Mouse (Mus musculus): ENCODE measurements around the gene Ank. TPM values are rescaled to one million over a fixed set of nuclear protein-coding genes. Genes with fewer than 3 reads are reported as not detected.
"Not testable (repeated sequence)": the region's sequence is repeated elsewhere in the genome, so short reads cannot be mapped to it uniquely, and the experiment has no call there.

Gene Ank
- polyA plus RNA-seq, 1 experiment: not detected

GRCm38 (mm10) chr15:27461336-27462245 is 4.9 kb upstream of the Ank start:
- WGBS: 19% methylated on average over 12 of the region's 12 CpGs
- H3K4me3 ChIP-seq (ENCODE audit: insufficient read depth, low read depth, low read length): no peak overlapping the region
- no peak overlapping the region for H3K27ac ChIP-seq (ENCODE audit: insufficient read depth, low read depth, low read length)
- H3K4me1 ChIP-seq (ENCODE audit: control insufficient read depth, insufficient read depth, low read length): peaks cover 6% of the 10 kb centered on the region
- TF ChIP-seq CTCF (IDR thresholded peaks at IDR 0.05; ENCODE audit: insufficient read depth, low read depth, low read length) (no peak), POLR2A (IDR thresholded peaks at IDR 0.05; ENCODE audit: insufficient read depth, low read depth, low read length) (no peak)

- Histone ChIP-seq H3K4me3 (ENCODE audit: insufficient read depth, low read depth, low read length) (no peak overlapping the region), H3K4me1 (ENCODE audit: control insufficient read depth, insufficient read depth, low read length) (peaks cover 8% of the 10 kb centered on the region), H3K27ac (ENCODE audit: insufficient read depth, low read depth, low read length) (no peak overlapping the region)
- 94% methylated on average over 13 of the region's 13 CpGs for WGBS
- TF ChIP-seq CTCF (IDR thresholded peaks at IDR 0.05; ENCODE audit: insufficient read depth, low read depth, low read length): no peak
- TF ChIP-seq POLR2A (IDR thresholded peaks at IDR 0.05; ENCODE audit: insufficient read depth, low read depth, low read length): no peak
These were observed 2.6 kb upstream of the Ank start for GRCm38 (mm10) chr15:27463876-27464275.

- TF ChIP-seq POLR2A (IDR thresholded peaks at IDR 0.05; ENCODE audit: insufficient read depth, low read depth, low read length) (no peak), CTCF (IDR thresholded peaks at IDR 0.05; ENCODE audit: insufficient read depth, low read depth, low read length) (no peak)
- WGBS: 19% methylated on average over 8 of the region's 8 CpGs
- peaks cover 10% of the 10 kb centered on the region for H3K4me1 ChIP-seq (ENCODE audit: control insufficient read depth, insufficient read depth, low read length)
- H3K4me3 ChIP-seq (ENCODE audit: insufficient read depth, low read depth, low read length): peak overlapping the region; percentile 100
- H3K27ac ChIP-seq (ENCODE audit: insufficient read depth, low read depth, low read length): peak overlapping the region; percentile 76
These were observed 979 bp upstream of the Ank start for GRCm38 (mm10) chr15:27465391-27466005.

- Histone ChIP-seq H3K4me3 (ENCODE audit: insufficient read depth, low read depth, low read length) (peak overlapping the region; percentile 100), H3K27ac (ENCODE audit: insufficient read depth, low read depth, low read length) (peak overlapping the region; percentile 99), H3K4me1 (ENCODE audit: control insufficient read depth, insufficient read depth, low read length) (peaks cover 10% of the 10 kb centered on the region)
- WGBS: under 1% methylated on average over 25 of the region's 25 CpGs
- TF ChIP-seq POLR2A (IDR thresholded peaks at IDR 0.05; ENCODE audit: insufficient read depth, low read depth, low read length): no peak
- no peak for TF ChIP-seq CTCF (IDR thresholded peaks at IDR 0.05; ENCODE audit: insufficient read depth, low read depth, low read length)
These were observed 609 bp downstream of the Ank start for GRCm38 (mm10) chr15:27467081-27467491.

GRCm38 (mm10) chr15:27467641-27468040 is 1.2 kb downstream of the Ank start:
- Histone ChIP-seq H3K4me1 (ENCODE audit: control insufficient read depth, insufficient read depth, low read length) (peaks cover 14% of the 10 kb centered on the region), H3K4me3 (ENCODE audit: insufficient read depth, low read depth, low read length) (peak overlapping the region; percentile 47), H3K27ac (ENCODE audit: insufficient read depth, low read depth, low read length) (peak overlapping the region; percentile 99; the same call in 1 of the 2 replicates)
- 6% methylated on average over 7 of the region's 7 CpGs for WGBS
- TF ChIP-seq CTCF (IDR thresholded peaks at IDR 0.05; ENCODE audit: insufficient read depth, low read depth, low read length): no peak
- no peak for TF ChIP-seq POLR2A (IDR thresholded peaks at IDR 0.05; ENCODE audit: insufficient read depth, low read depth, low read length)

- no peak overlapping the region for H3K27ac ChIP-seq (ENCODE audit: insufficient read depth, low read depth, low read length)
- no peak overlapping the region for H3K4me3 ChIP-seq (ENCODE audit: insufficient read depth, low read depth, low read length)
- WGBS: 63% methylated on average over 4 of the region's 4 CpGs
- TF ChIP-seq POLR2A (IDR thresholded peaks at IDR 0.05; ENCODE audit: insufficient read depth, low read depth, low read length): no peak
- no peak for TF ChIP-seq CTCF (IDR thresholded peaks at IDR 0.05; ENCODE audit: insufficient read depth, low read depth, low read length)
- H3K4me1 ChIP-seq (ENCODE audit: control insufficient read depth, insufficient read depth, low read length): peaks cover 16% of the 10 kb centered on the region
These were observed 2.5 kb downstream of the Ank start for GRCm38 (mm10) chr15:27468822-27469488.

- 62% methylated on average over 3 of the region's 3 CpGs for WGBS
- not testable (repeated sequence) for H3K27ac ChIP-seq (ENCODE audit: insufficient read depth, low read depth, low read length); H3K4me3 ChIP-seq (ENCODE audit: insufficient read depth, low read depth, low read length)
- peaks cover 14% of the 10 kb centered on the region for H3K4me1 ChIP-seq (ENCODE audit: control insufficient read depth, insufficient read depth, low read length)
These were observed 3.9 kb downstream of the Ank start for GRCm38 (mm10) chr15:27470346-27470745.

- no peak for TF ChIP-seq CTCF (IDR thresholded peaks at IDR 0.05; ENCODE audit: insufficient read depth, low read depth, low read length)
- TF ChIP-seq POLR2A (IDR thresholded peaks at IDR 0.05; ENCODE audit: insufficient read depth, low read depth, low read length): no peak
- H3K4me3 ChIP-seq (ENCODE audit: insufficient read depth, low read depth, low read length): no peak overlapping the region
- H3K27ac ChIP-seq (ENCODE audit: insufficient read depth, low read depth, low read length): no peak overlapping the region
- 47% methylated on average over 9 of the region's 9 CpGs for WGBS
- H3K4me1 ChIP-seq (ENCODE audit: control insufficient read depth, insufficient read depth, low read length): peaks cover 24% of the 10 kb centered on the region
These were observed 5.8 kb downstream of the Ank start for GRCm38 (mm10) chr15:27472315-27472714.

GRCm38 (mm10) chr15:27475988-27476387 is 9.5 kb downstream of the Ank start:
- no peak overlapping the region for H3K4me3 ChIP-seq (ENCODE audit: insufficient read depth, low read depth, low read length)
- no peak for TF ChIP-seq POLR2A (IDR thresholded peaks at IDR 0.05; ENCODE audit: insufficient read depth, low read depth, low read length)
- no peak for TF ChIP-seq CTCF (IDR thresholded peaks at IDR 0.05; ENCODE audit: insufficient read depth, low read depth, low read length)

More at GRCm38 (mm10) chr15:27475988-27476387, 9.5 kb downstream of the Ank start:
- peaks cover 31% of the 10 kb centered on the region for H3K4me1 ChIP-seq (ENCODE audit: control insufficient read depth, insufficient read depth, low read length)
- H3K27ac ChIP-seq (ENCODE audit: insufficient read depth, low read depth, low read length): no peak overlapping the region
- WGBS: 78% methylated on average over 15 of the region's 15 CpGs

All from olfactory bulb, adult 2 months (tissue).